Mouse (Mus musculus) C2C12 (cell line): ENCODE data around the gene Gm28043.

Source experiments
- CTCF ChIP-seq: IDR thresholded peaks from one replicate; pipeline ENCODE4 v1.5.1; 2011; ENCODE audit not compliant: control insufficient read depth, insufficient read depth, insufficient read length
- FOSL1 ChIP-seq: IDR thresholded peaks from one replicate; pipeline ENCODE4 v1.8.0; 2011; ENCODE audit warnings: mild to moderate bottlenecking, low read length; ENCODE audit not compliant: poor library complexity, insufficient read depth, severe bottlenecking
- MAX ChIP-seq: IDR thresholded peaks from one replicate; pipeline ENCODE4 v1.6.1; 2011; ENCODE audit warnings: mild to moderate bottlenecking, control low read depth
- MYOD1 ChIP-seq: IDR thresholded peaks from one replicate; pipeline ENCODE4 v1.6.1; 2011; ENCODE audit warnings: low read depth; ENCODE audit not compliant: control insufficient read depth, insufficient read length
- MYOG ChIP-seq: IDR thresholded peaks from one replicate; pipeline ENCODE4 v1.6.1; 2011; ENCODE audit not compliant: control insufficient read depth, insufficient read length; ENCODE audit errors: extremely low read depth
- USF1 ChIP-seq: IDR thresholded peaks from one replicate; pipeline ENCODE4 v1.6.1; 2011; ENCODE audit warnings: low read depth, mild to moderate bottlenecking, control low read depth, moderate library complexity

- TF ChIP-seq MAX, result no peak
- no peak for TF ChIP-seq CTCF
- TF ChIP-seq MYOD1, result no peak
- TF ChIP-seq USF1, result no peak
- no peak for TF ChIP-seq MYOG
- TF ChIP-seq FOSL1, result no peak
These were observed 43.6 kb downstream of the Gm28043 start for GRCm38 (mm10) chr17:29658249-29658648.
